Mouse (Mus musculus) kidney, postnatal 25 days (tissue): ENCODE results near the gene Mrm3.

Experiments
- DNase-seq, 2 experiments: peaks; one replicate each; pipeline ENCODE4 v3.0.0; 2021; ENCODE audit warnings: mixed read lengths in 2 of 2

Gene Mrm3

GRCm38 (mm10) chr11:76291960-76292359 lies 48.4 kb downstream of the Mrm3 start:
- DNase-seq: no peak

- DNase-seq: peak; percentile 73 to 76
These were observed 48.9 kb downstream of the Mrm3 start for GRCm38 (mm10) chr11:76292398-76292797.

- DNase-seq: peak; percentile 59 to 68
These were observed 49.3 kb downstream of the Mrm3 start for GRCm38 (mm10) chr11:76292831-76293230.

GRCm38 (mm10) chr11:76294078-76294477 lies 50.6 kb downstream of the Mrm3 start:
- no peak for DNase-seq

- DNase-seq: no peak
These were observed 51.3 kb downstream of the Mrm3 start for GRCm38 (mm10) chr11:76294836-76295235.

- no peak for DNase-seq
These were observed 53.7 kb downstream of the Mrm3 start for GRCm38 (mm10) chr11:76297252-76297651.

- DNase-seq: no peak
These were observed 55.0 kb downstream of the Mrm3 start for GRCm38 (mm10) chr11:76298457-76299000.
